Mouse (Mus musculus) layer of hippocampus, adult 9-11 months (tissue): Measurements from ENCODE around the gene Bbs5.
"Not testable (repeated sequence)": the region's sequence is repeated elsewhere in the genome, so short reads cannot be mapped to it uniquely, and the experiment has no call there.

Experiments used
- DNase-seq: peaks from one replicate; pipeline ENCODE4 v3.0.0; 2022

Bbs5 gene

DNA sequence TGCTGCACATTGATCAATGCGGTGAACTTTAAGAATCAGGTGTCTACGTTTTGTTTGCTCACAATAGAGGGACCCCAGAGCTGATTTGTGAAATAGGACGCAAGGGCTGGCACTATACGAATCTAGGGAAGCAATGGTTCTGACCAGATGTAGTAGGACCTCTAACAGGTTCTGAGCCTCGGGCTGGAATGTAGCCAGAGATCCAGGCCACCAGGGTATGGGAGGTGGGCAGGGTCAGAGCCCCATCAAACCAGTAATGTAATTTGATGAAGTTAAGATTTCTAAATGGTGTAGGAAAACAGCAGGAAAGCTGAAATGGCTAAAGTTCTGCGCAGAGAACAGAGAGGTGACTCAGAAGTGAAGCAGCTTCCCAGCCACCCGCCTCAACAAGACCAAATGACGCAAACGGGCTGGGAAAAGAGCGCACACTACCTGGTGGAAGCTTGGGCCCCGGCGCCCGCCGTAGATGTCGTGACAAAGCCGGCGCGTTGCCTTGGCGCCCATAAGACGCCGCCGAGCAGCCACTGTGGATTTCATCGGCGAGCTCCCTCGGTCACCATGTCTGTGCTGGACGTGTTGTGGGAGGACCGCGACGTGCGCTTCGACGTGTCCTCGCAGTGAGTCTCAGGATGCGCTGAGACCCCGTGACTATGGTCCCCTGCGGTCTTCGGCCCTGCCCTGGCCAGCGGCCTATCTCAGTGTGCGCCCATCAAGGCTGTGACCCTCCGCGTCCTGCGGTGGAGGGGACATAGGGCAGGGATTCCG lies at the start of gene Bbs5:
TSS of gene Bbs5 (plus strand) at position 446 of the 765 bp plus-strand sequence.
- DNase-seq, result peak; percentile 94

- no peak for DNase-seq
These were observed 43.1 kb upstream of the Bbs5 start for GRCm38 (mm10) chr2:69603726-69604393.

DNA sequence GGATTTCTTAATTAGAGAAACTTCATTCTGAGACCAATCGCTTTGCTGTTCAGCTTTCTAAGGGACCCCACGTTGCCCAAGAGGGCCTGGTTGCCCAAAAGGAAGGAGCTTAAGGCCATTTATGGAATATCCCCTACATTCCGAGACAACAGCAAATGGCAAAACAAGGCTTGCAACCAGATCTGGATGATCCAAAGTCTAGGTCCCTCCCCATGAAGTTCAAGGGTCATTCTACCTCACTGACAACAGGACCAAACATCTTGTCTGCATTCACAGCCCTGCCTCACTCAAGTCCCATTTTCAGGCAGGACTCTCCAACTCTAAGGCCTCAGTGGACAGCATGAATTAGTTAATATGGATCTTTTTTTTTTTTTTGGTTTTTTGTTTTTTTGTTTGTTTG lies 40.4 kb upstream of the Bbs5 start:
- DNase-seq, result no peak

DNA sequence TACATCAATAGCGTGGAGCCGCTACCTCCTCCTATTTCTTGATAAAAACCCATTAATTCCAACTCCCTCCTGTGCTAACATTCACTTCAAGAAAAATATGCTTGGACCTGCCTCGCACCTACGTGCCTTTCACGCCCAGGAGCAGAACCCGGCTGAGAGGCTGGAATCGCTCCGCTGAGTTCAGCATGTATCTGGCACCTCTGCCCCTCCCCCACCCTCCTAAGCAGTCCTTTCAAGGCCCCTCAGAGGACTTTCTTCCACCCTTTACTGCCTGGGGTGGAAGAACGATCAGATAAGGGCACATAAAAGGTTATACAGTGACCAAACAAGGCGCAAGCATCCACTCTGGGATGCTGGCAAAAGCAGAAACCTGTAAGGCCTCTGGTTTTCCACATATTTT lies 34.7 kb upstream of the Bbs5 start:
- DNase-seq, result no peak

DNA sequence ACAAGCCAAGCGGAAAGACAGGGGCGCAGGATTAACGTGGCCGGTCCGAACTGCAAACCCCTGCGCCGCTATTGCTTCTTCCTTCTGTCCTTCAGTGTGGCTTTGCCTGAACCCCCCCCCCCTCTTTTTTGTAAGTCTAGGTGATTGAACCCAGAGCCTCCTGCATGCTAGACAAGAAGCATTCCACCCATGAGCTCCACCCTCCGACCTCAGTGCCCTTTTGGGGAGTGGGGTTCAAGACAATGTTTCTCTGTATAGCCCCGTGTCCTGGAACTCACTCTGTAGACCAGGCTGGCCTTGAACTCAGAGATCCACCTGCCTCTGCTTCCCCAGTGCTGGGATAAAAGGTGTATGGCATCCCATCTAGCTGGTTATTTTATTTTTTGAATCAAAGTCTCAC lies 34.3 kb upstream of the Bbs5 start:
- DNase-seq, result no peak

- DNase-seq, result no peak
These were observed 33.7 kb upstream of the Bbs5 start for GRCm38 (mm10) chr2:69613237-69613636.

DNA sequence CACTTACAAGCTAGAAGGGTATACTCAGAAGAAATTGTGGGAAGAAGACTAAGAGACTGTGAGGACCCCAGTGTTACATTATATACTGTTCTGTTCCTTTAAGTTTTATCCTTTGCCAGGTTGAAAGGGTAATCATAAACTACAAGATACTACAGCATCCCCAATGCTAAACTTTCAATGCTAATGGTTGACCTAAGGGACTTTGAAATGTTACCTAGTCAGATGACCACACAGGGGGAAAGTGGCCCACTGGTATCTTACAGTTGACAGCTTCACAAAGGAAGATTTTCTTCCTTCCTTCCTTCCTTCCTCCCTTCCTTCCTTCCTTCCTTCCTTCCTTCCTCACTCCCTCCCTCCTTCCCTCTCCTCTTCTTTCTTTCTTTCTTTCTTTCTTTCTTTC lies 28.6 kb upstream of the Bbs5 start:
- DNase-seq, result no peak

- no peak for DNase-seq
These were observed 27.7 kb upstream of the Bbs5 start for GRCm38 (mm10) chr2:69619286-69619685.

DNA sequence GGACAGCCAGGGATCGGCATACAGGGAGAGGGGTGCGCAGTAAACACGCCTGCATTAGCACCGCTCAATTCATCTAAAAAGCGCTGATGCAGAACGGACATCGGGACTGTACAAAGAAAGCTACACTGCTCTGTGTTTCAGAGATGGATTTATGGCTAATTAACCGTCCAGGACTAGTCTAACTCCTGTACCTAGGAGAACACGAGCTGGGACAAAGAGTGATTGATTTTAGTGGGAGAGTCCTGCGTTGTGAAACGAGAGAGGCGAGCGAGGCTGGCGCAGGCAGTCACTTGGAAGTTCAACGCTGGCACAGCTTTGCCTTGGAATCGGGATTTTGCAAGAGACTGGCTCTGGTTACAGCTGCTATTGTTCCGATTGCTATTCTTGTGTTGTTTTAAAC lies 17.8 kb upstream of the Bbs5 start:
- DNase-seq, result no peak

GRCm38 (mm10) chr2:69629914-69630313 lies 17.1 kb upstream of the Bbs5 start:
- no peak for DNase-seq

DNA sequence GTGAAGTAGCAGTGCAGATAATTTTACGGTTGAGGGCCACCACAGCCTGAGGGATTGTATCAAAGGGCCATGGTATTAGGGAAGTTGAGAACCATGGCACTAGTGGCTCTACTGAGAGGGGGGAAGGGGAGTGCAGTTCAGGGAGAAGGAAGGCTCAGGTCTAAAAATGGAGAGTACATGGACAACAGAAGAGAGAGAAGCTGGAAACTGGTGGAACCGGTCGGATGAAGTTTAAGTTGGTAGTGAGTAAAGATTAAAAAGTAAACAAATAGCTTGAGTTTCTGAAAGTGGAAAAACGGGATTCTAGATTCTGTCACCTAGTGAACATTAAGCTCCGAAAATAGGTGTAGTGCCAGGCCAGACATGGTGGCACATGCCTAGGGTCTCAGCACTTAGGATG lies 16.2 kb upstream of the Bbs5 start:
- DNase-seq, result no peak

DNA sequence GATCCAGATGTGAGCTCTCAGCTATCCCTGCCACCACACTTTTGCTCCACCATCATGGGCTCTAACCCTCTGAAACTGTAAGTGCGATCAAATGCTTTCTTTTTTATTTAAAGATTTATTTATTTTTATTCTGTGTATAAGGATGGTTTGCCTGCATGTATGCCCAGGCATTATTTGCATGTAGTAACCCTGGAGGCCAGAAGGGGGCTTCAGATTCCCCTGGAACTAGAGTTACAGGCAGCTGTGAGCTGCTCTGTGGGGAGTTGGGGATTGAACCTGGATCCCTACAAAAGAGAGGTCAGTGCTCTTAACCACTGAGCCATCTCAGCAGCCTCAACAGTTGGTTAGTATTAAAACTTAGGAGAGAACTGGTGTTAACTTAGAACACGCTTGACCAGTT lies 15.5 kb upstream of the Bbs5 start:
- no peak for DNase-seq

DNA sequence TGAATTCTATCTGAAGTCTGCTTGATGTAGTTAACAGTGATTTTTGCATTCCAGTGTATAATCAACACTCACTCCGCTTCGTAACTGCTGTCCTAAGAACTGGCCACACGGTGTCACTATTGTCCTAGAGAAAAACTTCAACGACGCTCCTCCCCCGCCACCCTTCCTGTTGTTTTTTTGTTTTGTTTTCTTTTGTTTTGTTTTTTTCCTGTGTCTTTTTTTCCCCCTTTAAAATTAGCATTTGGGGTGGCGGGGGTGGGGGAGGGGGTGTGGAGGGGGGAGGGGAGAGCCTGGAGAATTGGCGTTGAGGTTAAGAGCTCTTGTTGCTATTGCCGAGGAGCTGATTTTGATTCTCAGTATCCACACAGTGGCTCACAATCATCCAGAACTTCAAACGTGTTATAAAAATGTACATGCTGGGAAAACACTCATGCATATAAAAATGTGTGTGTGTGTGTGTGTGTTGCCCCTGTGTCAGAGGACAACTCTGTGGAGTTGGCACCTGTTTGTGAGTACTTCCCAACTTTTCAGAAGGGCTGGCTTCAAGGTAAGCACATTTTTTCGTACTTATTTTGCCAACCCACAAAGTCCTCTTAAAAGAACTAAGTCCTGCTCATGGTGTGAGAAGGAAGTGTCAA lies 11.8 kb upstream of the Bbs5 start:
- no peak for DNase-seq

DNA sequence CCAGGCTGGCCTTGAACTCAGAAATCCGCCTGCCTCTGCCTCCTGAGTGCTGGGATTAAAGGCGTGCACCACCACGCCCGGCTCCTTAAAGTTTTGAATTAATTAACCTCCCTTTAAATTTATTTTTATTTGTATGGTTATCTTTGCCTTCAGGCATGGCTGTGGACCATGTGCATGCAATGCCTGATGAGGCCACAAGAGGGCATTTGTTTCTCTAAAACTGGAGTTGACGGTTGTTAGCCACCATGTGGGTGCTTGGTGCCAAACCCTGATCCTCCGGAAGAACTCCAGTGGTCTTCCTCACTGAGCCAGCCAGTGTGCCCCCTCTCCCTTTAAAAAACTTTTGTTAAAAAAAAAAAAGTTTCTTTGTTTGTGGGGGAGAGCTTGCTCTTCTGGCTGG lies 11.2 kb upstream of the Bbs5 start:
- no peak for DNase-seq

- not testable (repeated sequence) for DNase-seq
These were observed 9.0 kb upstream of the Bbs5 start for GRCm38 (mm10) chr2:69637989-69638388.

DNA sequence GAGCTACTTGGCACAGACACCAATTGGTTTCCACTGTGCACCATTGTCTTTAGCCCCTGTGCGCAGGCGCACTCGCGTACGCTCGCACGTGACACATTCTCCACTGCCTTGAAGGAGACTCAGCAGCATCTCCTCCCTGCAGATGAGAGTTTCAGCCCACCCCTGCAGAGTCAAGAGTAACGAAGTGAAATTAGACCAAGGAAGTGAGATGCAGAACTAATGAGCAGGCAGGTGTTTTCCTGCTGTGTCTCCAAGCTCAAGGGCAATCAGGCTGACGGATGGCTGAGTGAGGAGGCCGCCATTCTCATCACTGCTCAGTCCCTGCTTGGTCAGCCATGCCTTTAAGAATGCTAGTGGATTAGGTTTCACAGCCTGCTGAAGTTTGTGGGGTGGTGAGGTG lies 6.9 kb upstream of the Bbs5 start:
- DNase-seq, result no peak

GRCm38 (mm10) chr2:69644968-69645617 lies 1.9 kb upstream of the Bbs5 start:
- no peak for DNase-seq

DNA sequence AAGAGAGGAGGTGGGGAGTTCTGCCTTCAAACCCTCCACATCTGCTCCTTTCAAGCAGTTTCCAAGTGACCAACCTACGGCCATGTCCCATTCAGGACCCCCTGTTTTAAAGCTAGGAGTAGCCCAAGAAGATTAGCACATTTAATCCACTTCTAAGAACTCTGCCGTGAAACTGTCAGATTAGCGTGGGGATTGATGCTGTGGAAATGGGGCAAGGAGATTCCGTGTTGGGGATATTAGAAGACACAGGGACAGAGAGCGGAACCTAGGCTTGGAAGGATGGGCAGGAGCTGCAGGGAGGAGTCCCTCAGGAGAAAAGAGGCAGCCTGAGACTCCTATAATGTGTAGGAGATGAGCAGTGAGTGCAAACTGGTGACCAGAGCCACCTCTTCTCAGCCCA lies 2.7 kb downstream of the Bbs5 start:
- DNase-seq, result no peak

- no peak for DNase-seq
These were observed 12.4 kb downstream of the Bbs5 start for GRCm38 (mm10) chr2:69659326-69659725.

DNA sequence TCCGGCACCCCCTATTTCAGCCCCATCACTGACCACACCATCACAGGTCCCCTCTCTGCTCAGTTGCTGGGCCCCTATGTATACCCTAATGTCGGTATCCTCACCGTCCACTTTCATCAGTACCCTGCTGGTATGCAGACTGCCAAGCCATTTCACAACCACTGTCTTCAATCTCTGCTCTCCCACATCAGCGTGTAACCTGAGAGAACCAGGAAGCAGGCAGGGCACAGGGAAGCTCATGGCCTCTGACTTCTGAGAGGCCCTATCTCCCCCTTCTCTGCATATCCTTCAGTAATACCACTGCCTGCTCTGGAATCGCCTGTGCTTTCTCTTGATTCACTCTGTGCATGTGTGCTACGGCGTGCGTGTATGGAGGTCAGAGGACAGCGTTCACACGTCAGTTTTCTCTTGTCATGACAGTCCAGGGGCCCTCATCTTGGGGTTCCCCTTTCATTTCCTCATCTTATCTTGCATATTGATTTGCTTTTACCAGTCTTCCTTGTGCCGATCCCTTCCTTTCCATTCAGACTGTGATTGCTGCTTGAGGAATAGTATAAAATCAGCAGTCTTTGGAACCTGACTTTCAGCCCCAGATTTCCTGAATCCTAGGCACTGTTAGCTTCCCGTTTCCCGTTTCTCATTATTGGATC lies 17.0 kb downstream of the Bbs5 start:
- DNase-seq, result no peak

DNA sequence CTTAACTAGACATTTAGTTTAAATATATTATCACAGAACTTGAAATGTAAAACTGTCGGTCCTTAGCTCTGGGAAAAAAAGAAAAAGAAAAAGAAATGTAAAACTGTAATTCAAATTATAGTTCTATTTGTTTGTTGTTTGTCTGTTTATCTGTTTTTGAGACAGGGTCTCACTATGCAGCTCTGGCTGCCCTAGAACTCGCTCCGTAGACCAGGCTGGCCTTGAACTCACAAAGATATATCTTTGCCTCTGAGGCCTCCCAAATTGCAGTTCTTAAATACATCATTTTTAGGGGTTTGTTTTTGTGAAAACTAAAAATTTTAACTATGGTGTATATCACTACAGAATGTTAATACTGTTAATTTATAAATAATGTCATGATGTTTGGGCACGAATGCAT lies 20.7 kb downstream of the Bbs5 start:
- no peak for DNase-seq

DNA sequence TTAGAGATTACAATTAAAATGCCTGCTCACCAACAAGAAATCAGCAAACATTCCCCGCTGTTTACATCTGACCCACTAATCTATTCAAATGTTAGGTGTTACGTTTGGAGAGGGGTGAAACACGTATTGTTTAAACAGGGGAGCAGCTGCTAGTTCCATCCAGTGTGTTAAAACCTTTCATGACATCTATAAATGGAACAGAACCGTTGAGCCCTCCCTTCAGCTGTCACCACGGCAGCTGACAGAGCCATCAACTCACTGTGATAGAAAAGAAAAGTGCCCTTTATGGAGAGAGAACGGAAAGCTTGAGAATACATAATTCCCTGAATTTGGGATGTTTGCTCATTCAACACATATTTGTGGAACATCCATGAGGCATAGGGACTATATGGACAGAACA lies 21.4 kb downstream of the Bbs5 start:
- DNase-seq, result no peak

DNA sequence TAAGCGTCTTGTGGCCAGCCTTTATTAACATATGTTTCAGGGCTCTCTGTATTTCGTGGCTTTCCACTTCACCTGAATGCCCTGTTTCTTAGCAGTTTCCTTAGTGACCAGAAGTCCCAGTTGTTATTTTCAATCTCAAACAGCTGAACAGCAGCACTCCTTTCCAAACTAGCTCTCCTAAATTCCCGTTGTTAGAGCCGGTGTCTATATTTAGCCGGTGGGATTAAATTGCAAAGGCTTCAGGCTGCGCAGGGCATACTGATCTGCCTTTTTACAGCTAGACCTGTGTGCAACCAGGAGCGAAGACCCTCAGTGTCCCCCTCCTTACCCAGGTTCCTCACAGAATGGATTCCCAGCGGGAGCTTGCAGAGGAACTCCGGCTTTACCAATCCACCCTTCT lies 22.9 kb downstream of the Bbs5 start, which contains the start of gene Klhl41:
TSS of gene Klhl41 (plus strand) at position 268 of the 400 bp plus-strand sequence.
- DNase-seq, result no peak
